Mouse (Mus musculus) bone marrow macrophage, adult 2 months (primary cell): ENCODE results near the gene Gm20388.

Experiments used
- CTCF ChIP-seq: IDR thresholded peaks from 2 replicates; pipeline ENCODE4 v1.5.1; 2012; ENCODE audit warnings: low read depth, mild to moderate bottlenecking, low read length, moderate library complexity
- POLR2A ChIP-seq: IDR thresholded peaks from 2 replicates; pipeline ENCODE4 v1.6.1; 2012; ENCODE audit warnings: mild to moderate bottlenecking, low read depth, low read length, borderline replicate concordance

DNA sequence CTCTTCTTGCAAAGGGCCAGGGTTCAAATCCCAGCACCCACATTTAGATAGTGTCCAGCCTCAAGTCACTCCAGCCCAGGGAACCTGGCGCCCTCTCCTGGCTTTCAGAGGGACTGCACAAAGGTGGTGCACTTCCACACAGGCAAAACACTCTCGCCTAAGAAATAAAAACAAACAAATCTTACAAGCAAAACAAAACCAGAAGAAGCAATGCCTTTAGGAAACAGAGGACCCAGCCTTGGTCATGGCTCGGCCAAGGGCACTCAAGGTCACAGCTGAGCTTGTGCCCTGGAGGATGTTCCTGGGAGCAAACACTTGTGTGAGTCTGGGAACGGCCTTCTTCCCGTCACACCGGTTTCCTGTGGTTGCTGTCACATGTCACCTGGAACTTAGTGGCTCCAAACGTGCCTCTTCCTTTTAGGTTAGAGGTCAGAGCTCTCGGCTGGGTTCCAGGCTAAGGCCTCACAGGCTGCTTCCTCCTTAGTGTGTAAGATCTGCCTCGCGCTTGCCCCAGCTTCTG lies 453.0 kb downstream of the Gm20388 start:
- TF ChIP-seq POLR2A (no peak), CTCF (peak; percentile 75)
